Mouse (Mus musculus) frontal cortex, postnatal 10 days (tissue): ENCODE measurements around the gene Chtf18.
A peak's percentile ranks its signal among the peaks of the same experiment; 100 is the strongest.

Experiments
- DNase-seq, 2 experiments: peaks; one replicate each; pipeline ENCODE4 v3.0.0; 2022; ENCODE audit warnings: low spot score in 2 of 2, mixed read lengths in 1 of 2

Gene Chtf18

DNA sequence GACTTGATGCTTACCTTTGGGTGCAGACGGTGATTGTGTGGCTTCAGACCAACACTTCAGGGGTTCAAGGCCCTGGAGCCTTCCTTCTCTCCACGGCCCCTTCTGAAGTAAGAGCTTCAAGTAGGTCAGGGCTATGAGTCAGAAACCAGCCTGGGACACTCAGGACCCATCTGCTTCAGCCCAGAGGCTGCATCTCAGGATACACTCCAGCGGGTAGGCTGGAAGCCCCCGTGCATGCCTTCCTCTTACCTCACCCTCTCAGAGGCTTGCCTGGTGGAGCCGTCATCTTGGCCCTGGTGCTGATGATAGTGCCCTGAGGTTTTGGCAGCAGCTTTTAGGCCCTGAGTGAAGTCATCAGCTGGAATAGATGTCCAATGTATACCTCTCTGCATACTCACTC lies 8.0 kb upstream of the Chtf18 start:
- no peak for DNase-seq

DNA sequence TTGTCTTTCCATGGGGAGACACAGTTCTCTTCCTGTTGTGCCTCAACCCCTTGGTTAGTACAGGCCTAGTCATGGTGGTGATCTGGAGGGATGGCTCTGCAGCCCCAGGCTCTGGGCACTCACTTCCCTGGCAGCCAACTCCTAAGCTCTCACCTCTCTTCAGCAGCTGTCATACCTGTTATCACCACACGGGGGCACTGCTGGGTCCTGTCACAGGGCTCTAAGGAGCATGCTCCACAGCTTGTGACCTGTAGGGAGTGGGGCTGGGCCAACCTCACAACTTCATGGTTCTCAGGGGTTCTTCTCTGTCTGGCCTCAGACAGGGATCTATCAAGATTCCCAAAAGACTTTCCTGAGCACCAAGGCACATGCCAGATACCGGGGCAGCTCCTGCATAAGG lies 4.9 kb upstream of the Chtf18 start:
- DNase-seq = peak; percentile 76 to 78

DNA sequence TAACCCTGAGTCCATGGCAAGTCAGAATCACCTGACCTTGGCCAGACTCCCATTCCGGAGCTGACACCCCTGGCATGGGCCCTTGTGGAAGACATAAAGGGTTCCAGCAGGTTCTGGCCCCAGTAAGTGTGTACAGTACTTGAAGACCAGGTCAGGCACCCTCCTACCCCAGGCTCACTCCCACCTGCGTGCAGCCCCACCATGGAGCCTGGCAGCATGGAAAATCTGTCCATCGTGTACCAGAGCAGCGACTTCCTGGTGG lies 721 bp upstream of the Chtf18 start:
- DNase-seq = no peak

DNA sequence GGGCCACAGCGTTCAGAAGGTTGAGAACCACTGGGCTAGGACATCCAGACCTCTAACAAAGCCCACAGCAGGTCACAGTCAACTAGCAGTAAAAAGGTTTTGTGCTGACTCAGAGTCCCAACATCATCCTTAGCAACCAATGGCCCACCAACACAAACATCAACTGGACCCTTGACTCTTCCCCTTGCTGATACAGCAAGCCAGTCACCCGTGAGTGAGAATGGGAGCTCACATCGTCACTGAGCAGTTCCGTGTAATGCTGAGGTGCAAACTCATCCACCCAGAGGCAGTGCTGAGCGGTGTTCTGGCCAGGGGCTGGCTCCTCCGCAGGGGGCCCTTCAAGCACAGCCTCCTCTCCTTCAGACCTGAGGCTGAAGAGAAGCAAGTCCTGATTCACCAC lies 2.0 kb downstream of the Chtf18 start:
- DNase-seq = no peak

DNA sequence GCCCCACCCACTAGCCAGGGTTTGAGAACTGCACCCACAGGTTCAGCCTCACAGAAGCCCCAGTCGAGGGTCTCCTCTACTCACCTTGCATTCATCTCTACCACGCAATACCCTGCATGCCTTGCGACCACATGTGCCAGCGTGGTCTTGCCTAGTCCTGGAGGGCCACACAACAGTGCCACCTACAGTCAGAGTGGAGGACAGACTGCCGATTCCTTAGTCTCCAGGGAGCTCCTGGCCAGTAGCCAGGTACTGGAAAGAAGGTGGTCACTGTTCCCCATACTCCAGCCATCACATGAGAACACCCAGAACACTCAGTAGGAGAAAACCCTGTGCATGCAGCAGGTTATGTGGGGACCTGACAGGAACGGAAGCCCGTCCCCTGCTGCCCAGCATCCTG lies 3.3 kb downstream of the Chtf18 start:
- no peak for DNase-seq

DNA sequence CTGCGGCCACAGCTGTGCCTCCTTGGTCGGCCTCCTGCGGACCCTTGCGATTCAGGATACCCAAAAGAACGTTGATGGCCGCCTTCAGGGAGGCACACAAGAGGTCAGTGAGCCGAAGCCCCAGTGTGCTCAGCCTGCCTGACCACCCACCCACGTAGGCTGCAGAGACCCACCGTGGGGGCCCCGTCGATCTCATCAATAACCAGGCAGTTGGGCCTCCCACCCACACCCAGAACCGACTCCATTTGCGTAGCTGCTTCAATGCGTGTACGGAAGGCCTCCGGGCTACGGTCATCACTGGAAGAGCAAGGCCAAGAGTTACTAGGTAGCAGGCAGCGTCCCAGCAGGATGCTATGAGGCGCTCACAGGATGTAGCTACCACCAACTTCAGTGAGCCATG lies 3.7 kb downstream of the Chtf18 start:
- no peak for DNase-seq

DNA sequence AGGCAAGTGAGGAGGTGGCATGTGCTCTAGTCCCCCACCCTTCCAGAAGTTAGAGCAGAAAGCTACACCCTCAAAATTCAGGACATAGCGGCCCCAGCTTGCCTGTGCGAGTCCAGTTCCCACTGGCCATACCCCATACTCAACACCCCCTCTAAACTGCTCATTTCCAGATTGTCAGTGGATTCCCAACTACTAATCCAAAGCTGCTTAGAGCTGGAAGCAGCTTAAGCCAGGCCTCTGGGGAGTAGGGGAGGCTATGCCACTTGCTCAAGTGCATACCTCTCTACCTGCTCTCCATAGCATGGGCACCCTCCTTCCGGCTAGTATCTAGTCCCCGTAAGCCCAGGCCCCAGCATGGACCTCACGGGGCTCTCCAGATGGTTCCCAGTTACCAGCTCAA lies 5.7 kb downstream of the Chtf18 start:
- no peak for DNase-seq

DNA sequence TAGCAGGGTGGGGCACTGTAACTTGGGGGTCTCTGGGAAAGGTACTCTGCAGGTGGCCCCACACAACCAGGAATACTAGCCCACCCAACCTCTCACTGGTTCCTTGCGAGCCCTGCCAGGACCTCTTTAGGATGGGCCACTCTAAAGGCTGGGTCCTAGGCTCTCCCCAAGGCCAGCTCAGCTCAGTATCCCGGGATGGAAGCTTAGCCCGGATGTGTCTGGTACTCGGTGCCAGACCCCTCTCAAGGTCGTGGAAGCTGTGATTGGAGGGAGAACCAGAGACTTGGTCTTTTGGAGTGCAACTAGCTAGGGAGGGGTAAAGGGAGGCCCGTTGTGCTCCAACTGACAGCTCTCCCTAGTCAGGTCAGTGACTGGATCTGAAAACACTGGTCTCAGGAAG lies 9.5 kb downstream of the Chtf18 start:
- DNase-seq = no peak

DNA sequence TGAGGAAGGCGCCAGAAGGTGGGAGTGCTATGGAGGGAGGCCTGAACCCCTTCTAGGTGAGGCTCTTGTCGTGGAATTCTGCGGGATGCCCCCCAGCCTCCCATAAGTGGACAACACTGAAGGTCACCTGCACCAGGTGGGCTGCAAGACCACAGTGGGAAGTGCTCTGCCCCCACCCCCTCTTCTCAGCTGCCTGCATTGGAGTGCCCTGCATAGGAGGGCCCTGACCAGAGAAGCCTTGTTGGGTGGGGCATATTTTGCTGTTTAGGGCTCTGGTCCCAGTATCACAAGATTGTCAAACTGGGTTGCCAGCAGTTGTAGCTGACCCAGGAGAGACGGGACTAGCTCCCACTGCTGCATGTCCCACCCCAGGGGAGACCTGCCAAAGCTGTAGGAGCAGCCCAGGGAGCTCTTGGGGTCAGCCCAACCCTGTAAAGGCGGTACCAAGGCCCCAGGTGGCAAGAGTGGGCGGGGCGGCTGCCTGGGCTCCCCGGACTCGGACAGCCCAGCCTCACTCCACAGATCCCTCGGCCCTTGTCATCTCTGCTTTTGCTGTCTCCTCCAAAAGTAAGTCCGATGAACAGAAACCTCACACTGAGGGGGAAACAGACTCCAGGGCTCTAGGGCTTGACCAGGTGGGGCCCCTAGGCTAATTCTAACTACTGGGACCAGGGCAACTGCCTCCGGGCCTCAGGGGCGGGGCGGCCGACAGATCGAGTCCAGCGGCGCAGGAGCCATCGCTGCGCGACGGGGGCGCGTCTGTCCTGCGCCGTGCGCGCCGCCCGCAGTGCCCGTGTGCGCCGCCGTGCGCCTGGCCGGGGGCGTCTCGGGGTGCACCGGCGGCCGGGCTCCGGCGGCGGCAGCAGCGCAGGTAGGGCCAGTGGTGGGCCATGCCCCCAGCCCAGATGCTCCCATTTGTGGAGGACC lies 10.2 kb downstream of the Chtf18 start, which contains the start of gene Gng13:
Gene Gng13, plus strand, starts transcription at position 461 of the 927 bp plus-strand sequence.
- no peak for DNase-seq

DNA sequence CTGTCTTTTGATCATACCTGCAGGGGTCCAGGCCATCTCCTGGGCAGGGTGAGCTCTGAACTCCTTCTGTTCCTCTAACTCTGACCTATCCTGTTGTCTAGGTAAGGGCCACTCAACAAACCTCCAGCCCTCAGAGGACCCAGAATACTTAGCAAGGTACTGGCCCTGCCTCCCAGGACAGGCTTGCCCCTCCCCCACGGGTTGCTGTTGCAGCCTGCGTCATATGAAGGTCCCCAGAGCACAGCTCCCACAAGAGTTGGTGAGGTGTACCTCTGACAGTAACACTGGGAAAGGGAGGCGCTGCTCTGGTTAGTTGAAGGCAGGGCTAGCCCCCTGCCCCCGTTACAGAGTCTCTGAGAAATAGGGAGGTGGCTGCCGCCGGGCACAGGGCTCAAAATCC lies 11.1 kb downstream of the Chtf18 start:
- DNase-seq = no peak

DNA sequence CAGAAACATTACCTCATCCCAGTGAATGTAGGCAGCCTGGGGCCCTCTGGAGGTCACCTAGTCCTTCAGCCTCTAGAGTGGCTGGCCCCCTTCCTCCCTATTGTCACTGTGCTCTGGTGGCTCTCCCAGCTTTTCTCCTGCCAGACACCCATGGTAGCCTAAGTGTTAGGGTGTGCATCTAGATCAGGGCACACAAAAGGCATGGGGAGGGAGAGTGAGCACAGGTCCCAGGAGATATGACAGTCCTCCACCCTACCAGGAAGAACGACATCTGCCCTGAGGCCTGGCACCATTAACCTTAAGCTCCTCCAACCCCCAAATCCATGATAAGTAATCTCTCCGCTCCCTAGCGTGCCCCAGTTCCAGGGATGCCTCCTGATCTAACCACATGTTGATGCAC lies 11.6 kb downstream of the Chtf18 start:
- no peak for DNase-seq

DNA sequence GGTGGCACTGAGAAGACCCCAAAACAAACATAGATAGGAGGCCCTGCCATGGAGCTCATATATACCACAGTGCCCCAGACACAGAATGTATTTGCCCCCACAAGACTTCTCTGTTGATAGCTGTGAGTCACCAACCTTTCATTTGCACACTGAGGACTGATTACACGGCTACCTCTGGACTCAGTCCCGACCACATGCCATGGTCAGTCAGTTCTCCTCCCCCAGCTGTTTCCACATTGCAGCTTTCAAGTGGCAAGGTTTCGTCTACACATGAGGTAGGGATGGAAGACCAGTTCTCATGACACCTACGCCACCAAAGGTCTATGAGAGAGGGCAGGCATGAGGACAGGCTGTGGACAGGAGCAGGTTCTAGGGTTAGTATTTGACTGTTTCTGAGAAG lies 16.1 kb downstream of the Chtf18 start:
- DNase-seq = no peak

DNA sequence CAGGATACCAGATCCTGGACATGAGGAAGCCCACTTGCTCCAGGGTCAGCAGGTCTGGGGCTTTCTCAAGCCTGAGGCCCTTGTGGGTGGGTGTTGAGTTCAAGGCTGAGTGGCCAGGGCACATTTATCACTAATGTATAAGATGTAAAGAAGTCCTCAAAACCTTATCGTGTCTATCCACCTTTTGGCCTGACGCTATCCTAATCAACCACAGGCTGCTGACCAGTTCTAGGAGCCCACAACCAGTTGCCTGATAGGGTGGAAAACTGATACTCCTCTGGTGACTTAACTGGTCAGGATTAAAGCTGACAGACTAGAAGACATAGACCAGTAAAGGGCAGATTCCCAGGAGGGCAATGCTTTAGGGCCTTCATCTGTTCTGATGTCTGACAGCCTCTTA lies 17.2 kb downstream of the Chtf18 start:
- no peak for DNase-seq

DNA sequence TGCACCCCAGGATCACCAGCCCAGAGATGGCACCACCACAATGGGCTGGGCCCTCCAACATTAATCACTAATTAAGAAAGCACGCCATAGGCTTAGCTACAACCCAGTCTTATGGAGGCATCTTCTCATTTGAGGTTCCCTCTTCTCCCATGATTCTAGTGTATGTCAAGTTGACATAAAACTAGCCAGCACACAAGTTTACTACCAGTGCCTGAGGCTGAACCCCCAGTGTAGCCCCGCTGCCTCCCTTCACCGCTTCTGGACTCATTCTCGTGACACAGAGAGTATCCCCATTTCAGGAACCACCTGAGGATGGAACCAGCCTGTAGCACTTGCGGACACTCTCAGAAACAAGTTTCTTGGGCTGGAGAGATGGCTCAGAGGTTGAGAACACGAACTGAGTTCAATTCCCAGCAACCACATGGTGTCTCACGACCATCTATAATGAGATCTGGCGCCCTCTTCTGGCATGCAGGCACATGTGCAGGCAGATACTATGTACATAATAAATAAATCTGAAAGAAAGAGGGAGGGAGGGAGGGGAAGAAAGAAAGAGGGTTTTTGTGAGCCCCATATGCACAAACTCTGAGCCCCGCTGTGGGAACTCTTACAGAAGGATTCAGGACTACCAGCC lies 26.2 kb downstream of the Chtf18 start:
- DNase-seq = no peak

DNA sequence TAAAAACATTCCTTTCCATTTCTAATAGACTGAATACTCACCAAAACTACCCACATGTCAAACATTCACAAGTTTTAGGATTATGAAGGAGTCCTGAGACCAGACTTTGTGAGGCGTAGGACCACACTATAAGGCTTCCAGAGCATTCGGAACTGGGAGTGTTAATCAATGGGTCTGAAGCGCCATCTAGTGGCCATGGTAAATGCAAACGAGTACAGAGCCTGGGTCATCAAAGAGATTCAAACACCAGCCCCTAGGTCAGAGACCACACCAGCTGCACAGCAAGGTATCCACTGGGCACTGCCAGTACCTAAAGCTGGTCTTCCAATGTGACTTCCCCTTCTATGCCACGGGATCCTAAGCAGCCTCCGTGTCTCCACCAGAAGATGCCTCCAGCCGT lies 28.8 kb downstream of the Chtf18 start:
- peak in 1 of 2 experiments; percentile 74 for DNase-seq

DNA sequence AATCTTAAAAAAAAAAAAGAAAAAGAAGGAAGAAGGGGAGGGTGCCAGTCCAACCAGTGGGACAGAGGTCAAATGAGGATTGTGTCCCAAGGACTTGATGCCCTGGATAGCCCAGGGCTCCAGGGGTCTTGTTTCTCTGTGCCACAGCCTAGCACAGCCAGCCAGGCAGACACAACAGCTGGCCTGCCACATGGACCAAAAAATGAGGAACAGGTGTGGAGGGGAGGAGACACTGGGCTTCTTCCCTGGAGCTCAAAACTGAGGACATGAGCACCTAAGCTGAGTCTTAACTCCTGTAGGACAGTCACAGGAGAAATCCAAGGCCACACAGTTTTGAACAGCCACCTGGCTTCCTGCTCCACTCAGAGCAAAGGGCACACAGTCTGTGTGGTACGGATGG lies 31.0 kb downstream of the Chtf18 start:
- no peak for DNase-seq

DNA sequence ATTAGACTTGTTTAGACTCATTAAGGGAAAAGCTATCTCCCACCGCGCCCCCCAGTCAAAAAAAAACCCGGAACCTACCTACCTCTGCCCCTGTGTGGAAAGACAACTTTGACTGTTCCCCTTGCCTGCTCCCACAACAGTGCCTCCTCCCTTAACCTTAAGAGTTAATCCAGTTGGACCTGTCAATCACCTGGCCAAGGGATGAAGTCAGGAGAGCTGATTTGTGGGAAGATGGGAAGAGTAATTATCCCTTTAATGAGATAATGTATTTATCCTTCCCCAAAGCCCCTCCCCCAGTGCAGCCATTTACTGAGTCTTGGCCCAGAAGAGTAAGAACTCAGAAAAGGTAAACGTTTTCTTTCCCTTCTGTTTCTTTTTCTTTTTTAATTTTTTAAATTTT lies 38.3 kb downstream of the Chtf18 start:
- no peak for DNase-seq

DNA sequence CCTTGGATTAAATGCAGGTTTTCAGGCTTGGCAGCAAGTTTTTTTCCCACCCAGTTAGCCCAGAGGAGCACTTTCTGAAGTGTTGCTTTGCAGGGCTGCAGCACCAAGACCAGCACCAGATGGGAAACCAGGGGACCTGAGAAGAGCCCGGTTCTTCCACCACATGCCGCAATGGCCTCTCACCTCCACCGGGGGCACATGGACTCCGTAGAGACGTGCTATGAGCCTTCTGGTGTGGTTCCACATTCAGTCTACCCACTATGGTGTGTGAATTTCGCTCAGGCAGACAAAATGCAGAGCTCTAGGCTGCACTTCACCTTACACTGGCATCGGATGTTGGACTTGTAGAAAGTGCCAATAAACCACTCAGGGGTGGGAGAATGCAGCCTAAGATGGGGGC lies 40.9 kb downstream of the Chtf18 start:
- DNase-seq = no peak

DNA sequence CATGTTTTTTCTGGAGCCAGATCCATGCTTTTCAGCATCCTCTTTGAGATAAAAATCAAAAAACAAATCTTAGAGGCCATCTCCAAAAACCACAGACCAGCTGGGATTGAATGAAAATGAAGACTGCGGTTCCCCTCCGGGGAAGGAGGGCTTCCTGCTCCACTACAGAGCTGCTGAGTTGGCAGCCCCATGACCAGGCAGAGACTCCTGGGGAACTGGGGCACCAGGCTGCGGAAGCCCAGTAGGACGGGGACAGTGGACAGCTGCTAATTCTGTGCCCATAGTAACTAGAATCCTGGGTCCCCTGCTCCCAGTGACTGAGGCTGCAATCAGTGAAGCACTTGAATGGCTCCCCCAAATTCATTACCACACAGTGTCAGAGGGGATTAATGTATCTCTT lies 45.6 kb downstream of the Chtf18 start:
- no peak for DNase-seq

DNA sequence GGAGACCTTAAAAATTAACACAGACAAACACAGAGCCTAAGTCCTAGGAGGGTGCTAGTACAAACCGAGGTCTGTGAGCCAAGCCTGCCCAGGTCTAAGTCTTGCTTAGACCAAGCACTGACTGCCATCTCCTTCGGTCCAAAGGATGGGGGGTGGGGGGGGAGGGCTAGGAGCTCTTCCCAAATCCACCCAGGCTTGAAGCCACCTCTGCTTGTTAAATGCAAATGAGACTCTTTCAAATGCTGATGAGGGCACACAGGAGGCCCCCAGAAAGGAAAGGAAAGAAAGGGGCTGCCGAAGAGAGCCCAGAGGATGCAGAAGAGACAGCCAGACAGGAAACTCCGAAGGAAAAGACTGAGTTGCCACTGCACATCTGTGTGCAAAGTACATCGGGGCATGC lies 47.4 kb downstream of the Chtf18 start:
- DNase-seq = no peak

DNA sequence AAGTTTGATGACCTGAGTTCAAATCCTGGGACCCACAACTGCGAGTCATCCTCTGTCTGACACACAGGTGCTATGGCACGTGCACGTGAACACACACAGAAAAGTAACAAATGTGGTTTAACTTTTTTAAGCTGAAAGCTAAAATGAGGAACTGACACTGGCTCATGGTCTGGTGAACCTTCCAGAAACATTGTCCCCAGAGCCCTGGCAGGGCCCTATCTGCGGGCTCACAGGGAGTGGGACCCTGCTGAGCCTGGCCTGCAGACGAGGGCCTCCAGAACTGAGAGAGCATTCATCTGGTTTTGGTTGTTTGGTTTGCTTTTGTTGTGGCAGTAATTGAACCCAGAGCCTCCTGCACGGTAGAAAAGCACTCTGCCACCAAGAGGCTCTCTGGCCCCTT lies 49.2 kb downstream of the Chtf18 start:
- DNase-seq = no peak

DNA sequence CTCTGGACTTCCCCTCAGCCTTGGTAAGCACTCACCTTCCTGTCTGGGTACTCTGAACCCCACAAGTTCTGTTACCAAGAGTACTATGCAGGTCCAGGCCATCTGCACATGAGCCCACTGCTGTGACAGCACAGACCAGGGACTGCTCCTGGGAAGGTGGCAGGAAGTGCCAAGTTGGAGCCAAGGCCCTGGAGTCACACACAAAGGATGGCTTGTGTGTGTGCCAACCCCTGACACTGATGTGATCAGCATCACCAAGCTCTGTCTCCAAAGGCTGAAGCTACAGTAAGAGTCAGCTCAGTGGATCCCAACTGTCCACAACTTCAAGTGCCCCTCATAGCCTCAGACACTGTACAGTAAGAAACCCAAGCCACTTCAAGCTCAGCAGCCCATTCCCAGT lies 54.2 kb downstream of the Chtf18 start:
- no peak for DNase-seq
